Mouse (Mus musculus) heart, postnatal 10 days (tissue): ENCODE data around the gene Fgfr2. TPM values are rescaled to one million over a fixed set of nuclear protein-coding genes. Genes with fewer than 3 reads are reported as not detected.

Experiments used
- DNase-seq, 2 experiments: peaks; one replicate each; pipeline ENCODE4 v3.0.0; 2021
- intact Hi-C: fragments of 180-260 bp; cut with DNase I; formaldehyde crosslinking; loops from one replicate; pipeline ENCODE4 v1.15.1; 2025
- total RNA-seq, 2 experiments: library from RNA; stranded (reverse); gene quantifications; 2 replicates each; pipeline ENCODE4 v1.2.3; 2021

Gene Fgfr2
- 1 to 10 TPM; 6.2 to 6.3 TPM for total RNA-seq

GRCm38 (mm10) chr7:133123244-133123998, at the start of gene Fgfr2:
Gene Fgfr2, minus strand, starts transcription at chr7:133123350.
- intact Hi-C loops = loop anchor here (2.0 to 5.0 kb wide), 6 partner anchors 36 to 514 kb away; partner anchors contain the start of gene Edrf1
- peak in 1 of 2 experiments; percentile 75 for DNase-seq

DNA sequence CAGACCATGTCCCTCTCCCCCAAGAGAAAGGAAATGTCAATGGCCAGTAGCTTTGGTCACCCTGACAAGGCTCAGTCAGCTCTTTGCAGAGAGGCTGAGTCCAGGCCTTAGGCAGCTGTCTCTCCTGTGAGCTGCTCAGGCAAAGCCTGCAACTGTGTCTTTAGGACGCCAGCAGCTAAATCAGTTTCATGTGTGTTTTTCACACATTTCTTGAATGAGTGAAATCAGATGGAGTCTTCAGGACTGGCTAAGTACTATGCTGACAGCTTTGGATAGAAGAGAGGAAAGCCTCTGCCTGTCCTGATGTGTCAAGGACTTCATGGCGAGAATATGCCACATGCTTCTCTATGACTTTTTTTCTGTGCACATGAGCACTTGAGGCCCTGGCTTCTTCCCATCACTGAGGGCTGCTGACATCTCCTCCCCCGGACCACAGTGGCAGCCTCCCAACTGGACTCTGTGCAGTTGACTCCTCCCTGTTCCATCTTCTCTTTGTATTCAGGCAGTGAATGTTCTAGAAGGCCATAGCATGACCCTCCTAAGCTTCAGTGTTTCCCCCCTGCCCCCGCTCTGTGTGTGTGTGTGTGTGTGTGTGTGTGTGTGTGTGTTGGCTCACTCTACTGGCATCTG, 48.4 kb upstream of the Fgfr2 start:
- intact Hi-C loops = no loop called here
- DNase-seq = peak; percentile 77

DNA sequence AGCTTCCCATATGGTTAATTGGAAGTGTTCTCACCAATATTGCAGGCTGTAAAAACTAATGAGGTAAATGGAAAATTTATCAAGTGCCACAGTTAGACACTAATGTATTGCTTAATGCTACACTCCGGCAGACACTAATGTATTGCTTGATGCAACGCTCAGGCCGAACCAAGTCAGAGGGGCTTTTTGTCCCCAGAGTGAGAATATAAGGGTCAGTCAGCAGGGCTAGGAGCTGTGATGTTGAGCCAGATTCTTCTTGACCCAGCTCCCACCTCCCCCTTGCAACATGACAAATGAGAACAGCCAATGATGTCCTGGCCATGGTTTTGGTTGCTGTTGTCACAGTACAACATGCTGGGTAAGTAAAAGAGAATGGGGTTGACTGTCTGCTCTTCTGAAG, 45.8 kb upstream of the Fgfr2 start:
- intact Hi-C loops = no loop called here
- no peak for DNase-seq

- no peak for DNase-seq
- intact Hi-C loops = no loop called here
Observed at GRCm38 (mm10) chr7:133167903-133168302, 44.8 kb upstream of the Fgfr2 start.

- DNase-seq = no peak
- intact Hi-C loops = no loop called here
Observed at GRCm38 (mm10) chr7:133164770-133165169, 41.6 kb upstream of the Fgfr2 start.

- peak; percentile 24 to 29 for DNase-seq
- intact Hi-C loops = no loop called here
Observed at GRCm38 (mm10) chr7:133163011-133163410, 39.9 kb upstream of the Fgfr2 start.

DNA sequence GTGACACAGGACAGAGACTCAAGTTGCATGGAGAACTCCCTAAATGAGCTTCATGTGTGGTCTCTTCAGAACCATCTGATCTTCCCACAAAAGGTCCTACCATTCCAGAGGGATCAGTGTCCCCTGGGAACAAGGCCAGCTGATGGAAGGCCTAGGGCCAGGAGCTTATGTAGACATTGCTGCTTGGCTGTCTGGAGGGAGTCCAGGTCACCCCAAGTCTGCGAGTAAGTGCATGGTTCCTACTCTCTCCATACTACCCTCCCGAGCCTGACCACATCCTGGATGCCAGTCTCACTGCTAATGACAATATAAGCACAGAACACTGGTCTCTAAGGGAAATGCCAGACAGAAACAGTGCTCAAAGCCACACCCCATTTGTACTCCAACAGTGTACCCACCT, 39.0 kb upstream of the Fgfr2 start:
- no peak for DNase-seq
- intact Hi-C loops = no loop called here

GRCm38 (mm10) chr7:133161362-133162080, 38.4 kb upstream of the Fgfr2 start:
- intact Hi-C loops = no loop called here
- DNase-seq = no peak

- intact Hi-C loops = no loop called here
- DNase-seq = no peak
Observed at GRCm38 (mm10) chr7:133159519-133159918, 36.4 kb upstream of the Fgfr2 start.

- intact Hi-C loops = no loop called here
Observed at GRCm38 (mm10) chr7:133155621-133156020, 32.5 kb upstream of the Fgfr2 start.

DNA sequence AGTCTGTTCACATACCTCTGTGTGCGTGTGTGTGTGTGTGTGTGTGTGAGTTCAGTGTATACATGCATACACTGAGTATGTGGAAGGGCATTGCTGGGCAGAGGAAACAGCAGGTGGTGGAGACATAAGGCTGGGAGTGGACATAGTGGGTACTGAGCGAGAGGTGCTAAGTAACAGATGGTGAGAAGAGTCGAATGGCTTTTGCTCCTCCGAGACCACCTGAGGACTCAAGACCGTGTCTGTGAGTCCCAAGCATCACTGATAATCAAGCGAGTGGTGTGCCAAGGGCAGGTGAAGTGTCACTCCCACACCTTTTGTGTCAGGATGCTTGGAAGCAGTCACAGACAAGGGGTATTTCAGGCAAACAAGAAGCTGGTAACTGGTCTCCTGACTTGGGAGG, 31.7 kb upstream of the Fgfr2 start:
- no peak for DNase-seq
- intact Hi-C loops = no loop called here

More at GRCm38 (mm10) chr7:133155621-133156020, 32.5 kb upstream of the Fgfr2 start:
- no peak for DNase-seq

DNA sequence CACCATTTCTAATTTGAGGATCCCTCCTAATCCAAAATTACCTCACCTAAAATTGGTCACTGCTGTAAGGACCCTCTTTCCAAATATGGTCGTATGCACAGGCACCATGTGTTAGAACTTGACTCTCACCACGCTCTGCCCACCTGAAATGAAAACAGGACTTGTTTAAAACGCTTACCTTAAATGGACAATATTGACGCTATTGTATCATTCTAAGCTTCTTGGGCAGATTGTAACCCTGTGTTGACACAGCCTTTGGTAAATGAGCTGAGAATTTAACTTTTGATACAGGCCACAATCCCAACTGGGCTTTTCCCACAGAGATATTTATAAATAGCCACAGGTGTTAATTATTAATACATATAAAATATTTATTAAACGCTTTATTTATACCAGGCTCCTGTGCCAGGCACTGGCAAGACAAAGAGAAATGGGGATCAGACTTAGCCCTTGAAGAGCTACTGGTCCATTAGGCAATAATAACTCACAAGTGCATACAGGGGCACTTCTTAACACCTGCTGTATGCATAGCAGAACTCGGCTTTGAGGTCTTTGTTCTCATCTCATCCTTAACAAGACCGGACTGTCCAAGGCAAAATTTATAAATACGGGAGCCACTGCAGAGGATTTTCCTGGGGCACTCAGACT, 16.7 kb upstream of the Fgfr2 start:
- no peak for DNase-seq
- intact Hi-C loops = no loop called here

DNA sequence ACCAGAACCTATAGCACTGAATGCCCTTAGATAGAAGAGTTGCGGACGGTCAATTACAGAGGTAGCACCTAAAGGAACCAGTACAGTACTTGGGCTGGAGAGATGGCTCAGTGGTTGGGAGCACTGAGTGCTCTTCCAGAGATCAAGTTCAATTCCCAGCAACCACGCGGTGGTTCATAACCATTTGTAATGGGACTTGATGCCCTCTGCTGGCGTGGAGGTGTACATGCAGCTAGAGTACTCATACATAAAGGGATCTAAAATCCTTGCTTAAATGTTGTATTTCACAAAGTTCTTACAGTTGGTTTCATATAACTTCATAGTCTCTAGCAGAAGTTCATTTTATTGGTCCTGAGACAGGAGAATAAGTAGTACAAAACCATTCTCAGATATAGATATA, 10.4 kb upstream of the Fgfr2 start:
- DNase-seq = no peak
- intact Hi-C loops = no loop called here

DNA sequence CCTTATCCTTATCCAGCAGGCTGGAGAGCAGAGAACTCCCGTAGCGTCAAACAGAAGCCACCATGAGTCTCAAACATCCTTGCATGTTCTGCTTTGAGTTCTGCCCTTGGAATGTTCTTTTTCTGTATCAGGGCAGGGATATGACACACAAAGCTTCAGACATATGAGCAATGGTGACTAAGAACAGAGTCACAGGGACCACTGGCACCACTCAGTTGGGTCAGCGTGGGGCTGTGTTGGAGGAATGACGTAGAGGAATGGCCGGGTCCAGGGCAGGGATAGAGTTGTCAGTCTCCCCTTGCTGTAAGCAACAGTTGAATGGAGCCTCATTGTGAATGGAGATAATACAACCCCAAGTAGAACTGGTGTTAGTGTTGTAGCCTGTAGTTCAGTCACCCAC, 9.6 kb upstream of the Fgfr2 start:
- DNase-seq = no peak
- intact Hi-C loops = no loop called here

DNA sequence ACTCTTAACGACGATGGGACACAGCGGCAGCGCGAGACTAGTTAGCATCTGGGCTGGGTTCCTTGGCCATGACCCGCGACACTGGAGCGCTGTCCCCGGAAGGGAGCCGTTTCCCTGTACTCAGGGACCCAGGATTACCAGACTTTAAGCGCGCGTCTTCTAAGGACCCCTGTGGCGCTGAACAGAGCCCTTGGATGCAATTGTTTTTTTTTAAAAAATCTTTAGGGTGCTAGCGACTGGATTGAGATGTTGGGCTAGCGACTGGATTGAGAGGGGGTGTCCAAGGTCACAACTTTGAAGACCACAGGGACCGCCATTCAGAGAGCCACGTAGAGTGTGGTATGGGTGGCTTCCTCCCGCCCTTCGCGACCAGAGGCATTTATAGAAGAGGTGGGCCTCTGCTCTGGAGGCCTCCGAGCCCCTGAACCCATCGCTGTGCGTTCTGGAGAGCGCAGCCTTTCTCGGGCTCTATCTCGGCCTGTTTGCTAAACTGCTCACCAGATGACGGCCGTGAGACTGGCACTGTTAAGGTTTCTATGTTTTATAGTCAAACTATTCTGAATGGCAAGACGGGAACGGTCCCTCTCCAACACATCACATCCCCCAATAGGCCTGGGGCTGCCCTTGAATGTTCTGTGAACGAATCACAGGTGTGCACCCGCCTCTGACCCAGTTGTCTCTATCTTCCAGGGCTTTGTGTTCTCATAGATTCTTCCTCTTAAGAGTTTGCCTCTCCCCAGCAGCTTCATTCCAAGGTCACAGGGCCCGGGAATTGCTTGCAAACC, 1.7 kb upstream of the Fgfr2 start:
- intact Hi-C loops = loop anchor here (5.0 kb wide), 4 partner anchors 38 to 512 kb away; partner anchors contain the start of gene Edrf1
- no peak for DNase-seq

GRCm38 (mm10) chr7:133123999-133124700, 1.0 kb upstream of the Fgfr2 start, which contains the start of gene Ctbp2:
Gene Ctbp2, minus strand, starts transcription at chr7:133124354.
- DNase-seq = peak; percentile 90 to 92
- intact Hi-C loops = loop anchor here (2.0 to 5.0 kb wide), 6 partner anchors 37 to 513 kb away; partner anchors contain the start of gene Edrf1

GRCm38 (mm10) chr7:133122379-133123243, 539 bp downstream of the Fgfr2 start:
- intact Hi-C loops = loop anchor here (2.0 to 5.0 kb wide), 6 partner anchors 35 to 515 kb away; partner anchors contain the start of gene Edrf1
- peak; percentile 79 to 81 for DNase-seq

DNA sequence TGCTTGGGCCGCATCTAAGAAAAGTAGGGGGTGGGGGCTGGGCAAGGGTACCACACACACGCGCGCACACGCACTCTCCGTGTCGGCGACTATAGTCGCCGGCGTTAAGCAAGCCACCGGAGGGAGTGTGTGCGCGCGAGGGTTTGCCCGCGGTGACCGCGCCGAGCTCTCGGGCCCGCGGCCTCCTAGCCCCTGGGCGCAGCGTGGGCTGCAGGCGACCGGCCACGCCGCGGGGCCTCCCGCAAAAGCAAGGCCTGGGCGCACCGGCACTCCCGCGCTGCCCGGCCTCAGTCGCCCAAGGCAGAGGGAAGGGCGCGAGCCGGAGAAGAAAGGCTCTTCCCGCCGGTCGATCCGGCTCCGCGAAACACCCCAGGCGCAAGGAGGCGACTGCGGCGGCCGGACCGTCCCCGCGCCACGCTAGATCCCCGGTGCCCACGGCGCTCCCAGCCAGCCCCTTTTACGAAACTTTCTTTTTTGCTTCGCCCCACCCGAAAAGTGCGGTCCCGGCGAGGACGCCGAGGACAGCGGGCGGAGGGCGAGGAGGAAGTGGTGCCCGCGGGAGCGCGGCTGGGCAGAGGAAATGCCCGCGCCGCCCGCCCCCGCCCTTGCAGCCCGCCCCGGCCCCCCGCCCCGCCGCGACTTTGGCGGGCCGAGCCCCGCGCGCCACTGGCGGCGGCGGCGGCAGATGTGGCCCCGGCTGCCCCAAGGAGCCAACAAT, 1.3 kb downstream of the Fgfr2 start:
- peak; percentile 64 to 71 for DNase-seq
- intact Hi-C loops = loop anchor here (2.0 to 5.0 kb wide), 7 partner anchors 23 to 515 kb away; partner anchors contain the start of gene Edrf1
